Mouse (Mus musculus): ENCODE data around the gene 0610040J01Rik. TPM values are rescaled to one million over a fixed set of nuclear protein-coding genes. Genes with fewer than 3 reads are reported as not detected.

The 0610040J01Rik gene
- polyA plus RNA-seq, 1 experiment from 2014 or later, result 3.3 TPM

DNA sequence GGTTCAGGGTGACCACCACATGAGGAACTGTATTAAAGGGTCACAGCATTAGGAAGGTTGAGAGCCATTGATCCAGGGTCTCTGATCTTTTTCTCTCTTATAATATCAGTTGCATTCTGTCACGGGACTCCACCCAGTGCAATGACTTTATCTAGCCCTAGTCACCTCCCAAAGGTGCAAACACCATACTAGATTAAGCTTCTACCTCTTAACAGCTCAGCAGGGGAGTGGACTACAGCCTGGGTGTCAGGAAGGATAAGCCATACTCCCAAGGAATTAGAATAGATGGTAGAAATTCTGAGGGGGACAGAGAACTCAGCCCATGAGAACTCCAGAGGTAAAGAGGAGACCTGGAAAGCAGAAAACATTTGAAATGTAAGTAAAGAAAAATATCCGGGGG is 25.7 kb downstream of the 0610040J01Rik start:
- Histone ChIP-seq H3K27ac (no peak overlapping the region), H3K4me1 (replicated peaks) (no peaks in the 10 kb centered on the region), H3K9me3 (no peaks in the 10 kb centered on the region), H3K4me3 (no peak overlapping the region), H3K27me3 (ENCODE audit: insufficient read depth, poor library complexity, severe bottlenecking) (no peaks in the 10 kb centered on the region), H3K36me3 (no peaks in the 10 kb centered on the region)
- DNase-seq (ENCODE audit: low spot score), result no peak
- WGBS, result 85% methylated on average over 2 of the region's 2 CpGs

DNA sequence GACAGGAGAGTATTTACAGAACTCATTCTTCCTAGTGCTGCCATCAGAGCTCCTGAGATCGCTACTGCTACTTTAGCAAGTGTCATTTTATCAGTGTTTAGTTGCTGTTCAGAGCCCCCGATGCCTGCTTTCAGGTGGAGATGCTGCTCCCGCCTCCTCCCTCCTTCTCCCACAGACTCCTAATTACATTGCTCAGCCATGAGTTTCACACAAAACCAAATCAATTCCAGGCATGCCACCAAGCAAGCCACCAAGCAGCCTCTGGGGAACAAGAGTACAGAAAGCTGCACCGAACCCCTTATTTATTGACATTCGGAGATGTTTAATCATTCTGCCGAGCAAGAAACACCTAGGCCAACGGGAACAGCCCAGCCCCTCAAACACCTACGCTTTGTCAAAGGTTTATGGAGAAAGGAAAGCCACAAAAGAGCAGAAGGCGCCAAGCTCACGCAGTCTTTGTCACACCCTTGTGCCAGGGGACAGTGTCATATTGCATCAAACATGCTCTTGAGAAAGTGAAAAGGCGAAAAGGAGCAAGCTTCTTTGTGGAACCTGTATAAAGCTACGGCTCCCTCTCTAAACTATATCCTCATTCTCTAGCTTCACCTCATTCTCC is 27.7 kb downstream of the 0610040J01Rik start:
- H3K9me3 ChIP-seq, result no peaks in the 10 kb centered on the region
- no peaks in the 10 kb centered on the region for H3K36me3 ChIP-seq
- H3K27ac ChIP-seq, result no peak overlapping the region
- DNase-seq (ENCODE audit: low spot score), result no peak
- WGBS, result 77% methylated on average over 12 of the region's 12 CpGs
- no peak overlapping the region for H3K4me3 ChIP-seq
- no peaks in the 10 kb centered on the region for H3K27me3 ChIP-seq (ENCODE audit: insufficient read depth, poor library complexity, severe bottlenecking)
- H3K4me1 ChIP-seq (replicated peaks), result no peaks in the 10 kb centered on the region

DNA sequence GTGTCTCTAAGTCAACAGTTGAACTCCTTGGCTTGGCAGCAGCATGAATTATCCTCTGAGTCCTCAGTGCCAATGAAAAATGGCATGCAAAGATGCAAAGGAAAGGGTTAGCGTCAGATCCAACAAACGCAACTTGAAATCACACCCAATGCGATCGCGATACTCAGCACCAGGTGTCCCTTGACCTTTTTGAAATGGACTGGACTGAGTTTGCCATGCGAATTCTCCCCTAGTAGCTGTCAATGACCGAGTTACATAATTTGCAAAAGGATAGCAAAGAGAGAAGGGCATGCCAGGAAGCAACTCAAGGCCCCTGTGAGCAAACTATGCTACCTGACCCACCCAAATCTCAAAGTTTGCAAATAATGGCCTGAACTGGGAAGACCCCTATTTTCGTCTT is 34.9 kb downstream of the 0610040J01Rik start:
- no peaks in the 10 kb centered on the region for H3K4me1 ChIP-seq (replicated peaks)
- no peak for DNase-seq (ENCODE audit: low spot score)
- H3K36me3 ChIP-seq, result no peaks in the 10 kb centered on the region
- whole genome bisulfite sequencing, result 96% methylated on average over 8 of the region's 8 CpGs
- peaks cover 5% of the 10 kb centered on the region for H3K9me3 ChIP-seq
- no peak overlapping the region for H3K27ac ChIP-seq
- no peaks in the 10 kb centered on the region for H3K27me3 ChIP-seq (ENCODE audit: insufficient read depth, poor library complexity, severe bottlenecking)
- no peak overlapping the region for H3K4me3 ChIP-seq

DNA sequence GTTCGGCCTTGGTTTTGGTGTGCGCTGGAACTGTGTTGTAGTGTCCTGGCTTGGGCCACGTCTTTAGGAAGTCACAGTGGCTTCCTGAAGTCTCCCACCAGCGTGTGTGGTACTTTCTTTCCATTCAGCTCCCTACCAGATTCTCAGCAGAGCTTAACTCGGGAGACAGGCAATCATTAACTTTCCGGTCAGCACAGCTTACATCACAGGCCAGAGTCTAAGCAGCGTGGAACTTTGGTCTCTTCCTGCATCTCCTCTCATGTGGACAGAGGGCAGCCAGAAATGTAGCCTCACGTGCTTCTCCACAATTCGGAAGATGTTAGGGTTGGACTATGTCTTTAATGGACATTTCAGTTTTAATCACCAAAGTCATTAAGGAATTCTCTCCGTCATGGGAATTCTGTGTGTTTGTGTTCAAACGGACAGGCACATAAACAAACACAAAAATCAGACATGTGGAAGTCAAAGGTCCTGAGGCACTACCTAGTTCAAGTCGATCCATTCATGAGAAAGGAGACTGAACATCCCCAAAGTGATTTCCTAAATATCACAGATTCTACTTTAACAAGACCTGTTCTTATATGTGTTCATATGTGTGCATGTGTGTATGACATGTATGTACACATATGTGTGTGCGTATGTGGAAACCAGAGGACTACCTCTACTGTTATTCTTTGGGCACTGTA is 35.5 kb downstream of the 0610040J01Rik start:
- Histone ChIP-seq H3K4me3 (no peak overlapping the region), H3K36me3 (no peaks in the 10 kb centered on the region), H3K9me3 (peaks cover 5% of the 10 kb centered on the region), H3K27ac (no peak overlapping the region), H3K4me1 (replicated peaks) (no peaks in the 10 kb centered on the region), H3K27me3 (ENCODE audit: insufficient read depth, poor library complexity, severe bottlenecking) (no peaks in the 10 kb centered on the region)
- 91% methylated on average over 13 of the region's 13 CpGs for WGBS
- DNase-seq (ENCODE audit: low spot score), result no peak

DNA sequence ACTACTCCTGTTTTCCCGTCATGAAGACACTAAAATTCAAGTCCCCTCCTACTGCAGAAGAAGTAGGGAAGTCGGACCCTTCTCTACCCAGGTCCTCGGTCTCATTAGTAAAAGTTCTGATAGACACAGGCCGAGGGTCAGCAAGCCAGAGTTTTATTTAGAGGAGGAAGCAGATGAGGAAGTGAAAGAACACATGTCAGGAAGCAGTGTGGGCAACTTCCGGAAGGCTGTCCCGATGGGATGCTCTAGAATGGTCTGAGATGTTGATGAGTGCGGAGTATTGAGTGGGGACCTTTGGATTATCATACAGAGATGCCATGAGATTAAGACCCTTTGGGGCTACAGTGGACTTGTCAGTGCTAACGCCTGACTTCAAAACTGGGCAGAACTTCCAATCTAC is 46.7 kb downstream of the 0610040J01Rik start:
- H3K36me3 ChIP-seq, result no peaks in the 10 kb centered on the region
- H3K4me1 ChIP-seq (replicated peaks), result no peaks in the 10 kb centered on the region; the same call in 1 of the 2 replicates
- 92% methylated on average over 8 of the region's 8 CpGs for WGBS
- H3K4me3 ChIP-seq, result no peak overlapping the region
- no peak overlapping the region for H3K27ac ChIP-seq
- no peak for DNase-seq (ENCODE audit: low spot score)
- no peaks in the 10 kb centered on the region for H3K9me3 ChIP-seq
- no peaks in the 10 kb centered on the region for H3K27me3 ChIP-seq (ENCODE audit: insufficient read depth, poor library complexity, severe bottlenecking)

DNA sequence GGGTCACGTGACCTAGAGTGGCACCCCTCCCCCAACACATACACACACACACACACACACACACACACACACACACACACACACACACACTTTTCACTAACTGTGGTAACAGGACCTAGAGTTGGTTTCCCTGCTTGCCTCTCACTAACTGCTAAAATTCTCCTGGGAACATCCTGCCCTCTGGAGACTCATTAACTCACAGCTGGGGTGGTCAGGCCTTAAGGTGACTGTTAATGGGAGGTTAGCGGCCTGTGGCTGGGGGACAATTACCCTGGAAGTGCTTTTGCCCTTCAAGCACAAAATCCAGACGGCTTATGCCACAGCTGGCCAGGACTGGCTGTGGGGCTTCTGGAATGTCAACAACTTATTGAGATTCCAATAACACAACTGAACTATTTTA is 55.3 kb downstream of the 0610040J01Rik start:
- H3K4me3 ChIP-seq, result no peak overlapping the region
- DNase-seq (ENCODE audit: low spot score), result no peak
- H3K36me3 ChIP-seq, result no peaks in the 10 kb centered on the region
- peaks cover 15% of the 10 kb centered on the region for H3K4me1 ChIP-seq (replicated peaks)
- peaks cover 6% of the 10 kb centered on the region; the same call in 1 of the 2 replicates for H3K27me3 ChIP-seq (ENCODE audit: insufficient read depth, poor library complexity, severe bottlenecking)
- no peaks in the 10 kb centered on the region for H3K9me3 ChIP-seq
- no peak overlapping the region for H3K27ac ChIP-seq
- WGBS, result 19% methylated on average over 3 of the region's 3 CpGs

DNA sequence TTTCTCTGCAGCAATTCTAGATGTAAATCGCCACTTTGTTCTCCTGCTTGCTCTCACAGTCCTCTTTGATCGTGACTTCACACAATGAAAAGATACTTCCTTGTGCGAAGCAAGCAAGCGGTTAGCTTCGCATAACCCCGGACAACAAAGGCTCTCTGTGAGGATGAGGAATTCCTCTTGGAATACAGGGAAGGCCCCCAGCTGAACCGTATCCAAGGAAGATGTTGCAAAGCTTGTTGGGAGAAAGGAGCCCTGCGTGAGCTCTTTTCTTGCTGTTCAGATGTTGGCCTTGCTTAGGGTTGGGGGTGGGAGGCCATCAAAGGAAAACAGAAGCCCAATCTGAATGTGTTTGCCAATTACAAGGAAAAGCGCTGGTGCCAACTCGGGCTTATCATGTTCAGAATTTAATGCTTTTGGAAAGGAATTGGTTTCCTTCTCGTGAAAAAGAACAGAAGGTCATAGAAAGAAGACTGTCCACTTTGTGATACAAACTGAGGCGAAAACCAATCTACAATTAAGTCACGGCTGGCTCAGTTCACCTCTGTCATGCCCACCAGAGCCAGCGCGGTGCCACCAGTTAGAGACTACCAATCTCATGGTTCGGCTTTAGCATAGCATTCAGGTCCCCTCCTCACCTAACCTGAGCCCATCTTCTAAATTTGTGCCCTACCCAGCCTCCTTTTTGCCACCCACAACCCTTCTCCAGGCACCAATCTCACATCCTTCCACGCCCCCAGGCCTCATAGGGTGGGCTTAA is 60.2 kb downstream of the 0610040J01Rik start:
- peak; percentile 60 for DNase-seq (ENCODE audit: low spot score)
- H3K4me1 ChIP-seq (replicated peaks), result peaks cover 18% of the 10 kb centered on the region
- peak overlapping the region; percentile 14; the same call in 1 of the 2 replicates for H3K4me3 ChIP-seq
- H3K27ac ChIP-seq, result peak overlapping the region; percentile 71
- no peaks in the 10 kb centered on the region for H3K9me3 ChIP-seq
- WGBS, result 35% methylated on average over 17 of the region's 17 CpGs
- H3K27me3 ChIP-seq (ENCODE audit: insufficient read depth, poor library complexity, severe bottlenecking), result peaks cover 22% of the 10 kb centered on the region
- H3K36me3 ChIP-seq, result no peaks in the 10 kb centered on the region

DNA sequence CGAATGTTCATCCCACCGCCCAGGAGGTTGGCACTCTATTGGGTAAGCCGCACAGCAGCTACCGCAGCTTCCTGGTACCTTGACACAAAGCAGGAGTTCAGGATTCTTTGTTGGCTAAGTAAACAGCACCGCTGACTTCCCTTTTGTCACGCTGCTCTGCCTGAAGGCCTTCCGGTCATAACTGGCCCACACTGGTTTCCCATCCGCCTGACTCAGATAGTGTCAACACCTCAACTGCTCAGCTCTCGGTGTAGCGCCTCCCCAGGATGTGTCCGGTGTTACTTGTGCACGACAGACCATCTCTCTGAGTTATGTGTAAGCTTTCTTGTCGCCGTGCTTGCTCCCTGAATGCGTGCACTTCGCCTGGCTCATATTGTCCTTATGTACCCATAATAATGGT is 62.7 kb downstream of the 0610040J01Rik start:
- H3K4me3 ChIP-seq, result no peak overlapping the region
- H3K27ac ChIP-seq, result 0 out of 2 replicates have a peak overlapping the region, but pooled peaks have one; percentile 37
- H3K27me3 ChIP-seq (ENCODE audit: insufficient read depth, poor library complexity, severe bottlenecking), result peaks cover 21% of the 10 kb centered on the region
- peaks cover 16% of the 10 kb centered on the region for H3K4me1 ChIP-seq (replicated peaks)
- no peaks in the 10 kb centered on the region for H3K36me3 ChIP-seq
- no peaks in the 10 kb centered on the region for H3K9me3 ChIP-seq
- WGBS, result 54% methylated on average over 16 of the region's 16 CpGs
- DNase-seq (ENCODE audit: low spot score), result peak; percentile 45

DNA sequence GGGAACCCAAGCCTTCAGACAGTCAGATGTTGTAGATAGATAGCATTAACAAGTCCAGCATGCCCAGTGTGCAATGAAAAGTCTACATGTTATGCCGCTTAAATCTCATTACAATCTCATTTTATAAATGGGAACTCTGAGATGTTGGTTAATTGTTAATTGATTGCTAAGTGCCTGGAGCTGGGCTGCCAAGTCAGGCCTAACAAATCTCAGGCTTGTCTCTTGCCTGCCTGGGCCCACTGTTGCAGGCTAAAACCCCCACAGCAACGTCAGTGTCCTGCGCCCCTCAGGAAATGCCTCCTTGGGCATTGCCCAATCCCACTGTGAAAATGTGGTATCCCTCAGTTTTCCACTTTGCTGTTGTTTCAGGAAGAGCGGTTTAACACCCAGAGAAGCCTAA is 63.9 kb downstream of the 0610040J01Rik start:
- Histone ChIP-seq H3K4me1 (replicated peaks) (peaks cover 16% of the 10 kb centered on the region), H3K9me3 (no peaks in the 10 kb centered on the region), H3K36me3 (no peaks in the 10 kb centered on the region), H3K27ac (no peak overlapping the region), H3K27me3 (ENCODE audit: insufficient read depth, poor library complexity, severe bottlenecking) (peaks cover 16% of the 10 kb centered on the region), H3K4me3 (no peak overlapping the region)
- 90% methylated on average over 4 of the region's 4 CpGs for WGBS
- no peak for DNase-seq (ENCODE audit: low spot score)

DNA sequence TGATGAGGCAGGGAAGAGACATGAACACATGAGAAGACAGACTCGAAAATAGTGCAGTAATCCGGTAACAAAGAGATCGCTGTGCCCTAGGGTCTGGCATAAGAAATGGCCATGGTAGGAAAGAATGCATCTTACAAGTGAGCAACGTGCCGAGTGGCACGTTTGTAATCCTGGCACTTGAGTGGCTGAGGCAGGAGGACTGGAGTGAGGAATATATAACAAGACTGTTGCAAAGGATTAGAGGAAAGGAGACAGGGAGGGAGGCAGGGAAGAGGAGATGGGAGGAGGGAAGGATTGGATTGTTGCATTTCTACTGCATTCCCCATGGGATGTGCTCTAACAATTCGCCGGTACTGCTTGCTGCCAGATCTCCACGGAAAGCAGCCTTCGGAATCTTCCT is 66.9 kb downstream of the 0610040J01Rik start:
- no peaks in the 10 kb centered on the region for H3K36me3 ChIP-seq
- peaks cover 7% of the 10 kb centered on the region for H3K27me3 ChIP-seq (ENCODE audit: insufficient read depth, poor library complexity, severe bottlenecking)
- H3K27ac ChIP-seq, result no peak overlapping the region
- no peak for DNase-seq (ENCODE audit: low spot score)
- WGBS, result 76% methylated on average over 10 of the region's 10 CpGs
- H3K4me1 ChIP-seq (replicated peaks), result no peaks in the 10 kb centered on the region; the same call in 1 of the 2 replicates
- H3K4me3 ChIP-seq, result no peak overlapping the region
- no peaks in the 10 kb centered on the region for H3K9me3 ChIP-seq

DNA sequence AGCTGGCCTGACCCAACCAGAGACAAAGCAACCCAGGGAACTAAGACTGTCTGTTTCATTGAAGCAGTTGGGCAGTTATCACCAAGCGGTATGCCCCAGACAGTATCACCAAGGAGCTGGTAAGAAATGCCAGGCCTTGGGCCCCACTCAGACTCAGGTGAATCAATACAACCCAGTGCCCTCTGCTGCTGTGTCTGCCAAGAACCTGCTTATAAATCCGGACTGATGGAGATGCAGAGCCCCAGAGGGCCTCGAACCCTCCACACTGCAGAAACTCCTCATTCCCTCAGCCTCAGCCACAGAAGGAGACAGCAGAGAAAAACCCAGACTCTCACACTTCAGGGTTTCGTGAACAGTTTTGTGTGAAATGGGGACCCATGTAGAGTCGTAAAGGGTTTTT is 74.1 kb downstream of the 0610040J01Rik start:
- H3K36me3 ChIP-seq, result no peaks in the 10 kb centered on the region
- no peak for DNase-seq (ENCODE audit: low spot score)

DNA sequence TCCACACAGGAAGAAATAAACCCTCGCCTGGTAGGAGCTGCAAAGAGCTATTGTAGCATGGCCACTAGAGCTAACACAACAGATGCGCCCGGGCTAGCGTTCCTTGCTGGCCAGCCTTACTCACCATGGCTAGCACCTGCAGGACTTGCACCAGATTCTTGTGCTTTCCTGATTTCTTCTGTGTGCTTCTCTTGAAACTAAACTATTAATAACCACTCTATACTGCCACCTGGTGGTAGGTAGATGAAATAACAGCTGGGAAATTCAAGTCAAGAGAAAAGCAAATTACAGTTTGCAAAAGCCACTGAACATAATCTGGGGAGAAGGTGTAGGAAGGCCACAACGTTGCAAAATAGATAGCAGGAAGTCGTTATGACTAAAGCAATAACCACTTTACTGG is 74.5 kb downstream of the 0610040J01Rik start:
- no peak overlapping the region for H3K4me3 ChIP-seq
- WGBS, result 31% methylated on average over 6 of the region's 6 CpGs
- H3K27me3 ChIP-seq (ENCODE audit: insufficient read depth, poor library complexity, severe bottlenecking), result no peaks in the 10 kb centered on the region
- DNase-seq (ENCODE audit: low spot score), result no peak
- no peak overlapping the region for H3K27ac ChIP-seq
- H3K9me3 ChIP-seq, result no peaks in the 10 kb centered on the region
- no peaks in the 10 kb centered on the region for H3K36me3 ChIP-seq
- H3K4me1 ChIP-seq (replicated peaks), result no peaks in the 10 kb centered on the region

More for the DNA sequence above, 74.1 kb downstream of the 0610040J01Rik start:
- Histone ChIP-seq H3K27ac (no peak overlapping the region), H3K4me1 (replicated peaks) (no peaks in the 10 kb centered on the region), H3K27me3 (ENCODE audit: insufficient read depth, poor library complexity, severe bottlenecking) (no peaks in the 10 kb centered on the region), H3K9me3 (no peaks in the 10 kb centered on the region), H3K4me3 (no peak overlapping the region)
- 96% methylated on average over 5 of the region's 5 CpGs for WGBS

DNA sequence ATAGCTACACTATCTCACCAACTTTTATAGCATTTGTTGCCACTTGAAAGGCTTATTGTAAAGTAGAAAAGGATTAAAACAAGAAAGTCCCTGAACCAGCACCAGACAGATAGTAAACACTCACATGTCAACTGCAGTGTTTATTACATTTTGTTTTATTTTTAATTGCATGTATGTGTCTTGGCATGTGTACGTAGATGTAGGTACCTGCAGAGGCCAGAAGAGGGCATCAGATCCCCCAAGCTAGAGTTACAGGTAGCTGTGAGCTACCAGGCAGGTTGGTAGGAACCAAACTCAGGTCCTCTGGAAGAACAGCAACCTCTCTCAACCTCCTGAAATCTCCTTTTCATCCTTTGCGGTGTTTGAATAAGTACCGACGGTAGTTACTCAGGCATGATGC is 74.9 kb downstream of the 0610040J01Rik start:
- 99% methylated on average over 4 of the region's 4 CpGs for WGBS
- no peak for DNase-seq (ENCODE audit: low spot score)
- H3K36me3 ChIP-seq, result no peaks in the 10 kb centered on the region
- H3K27ac ChIP-seq, result no peak overlapping the region
- no peak overlapping the region for H3K4me3 ChIP-seq
- no peaks in the 10 kb centered on the region for H3K27me3 ChIP-seq (ENCODE audit: insufficient read depth, poor library complexity, severe bottlenecking)
- no peaks in the 10 kb centered on the region for H3K9me3 ChIP-seq
- no peaks in the 10 kb centered on the region for H3K4me1 ChIP-seq (replicated peaks)

All from hindbrain, embryonic 10.5 days (tissue).